ENCODE assay signal across 7 mouse cellular contexts in genomic region chrX:103025495-103025894, GRCm38 (mm10).
DNase-seq lines count a peak whose midpoint lies in the region; ATAC-seq and TF ChIP-seq lines count a peak whose summit lies in the region.
"Not testable (repeated sequence)": the region's sequence is repeated elsewhere in the genome, so short reads cannot be mapped to it uniquely, and the experiment has no call there.

No protein-coding gene starts in this region.

- DNase-seq in cerebellum, adult 2 months: peak; percentile 11 to 21
- peak; percentile 1 for DNase-seq in embryonic facial prominence, embryonic 11.5 days (ENCODE audit: low spot score)
- DNase-seq in heart, embryonic 10.5 days (ENCODE audit: low spot score): peak; percentile 67
- not testable (repeated sequence) for DNase-seq in layer of hippocampus, adult 2 months (ENCODE audit: low spot score in 2 of 2)
- peak; percentile 11 for DNase-seq in neural tube, embryonic 11.5 days (ENCODE audit: low spot score)

- not testable (repeated sequence) for H3K4me3 ChIP-seq in cerebellum, adult 2 months (replicated peaks; ENCODE audit: insufficient read depth, low read depth, low read length); embryonic facial prominence, embryonic 11.5 days (ENCODE audit: low read depth, low read length); hindbrain, embryonic 16.5 days (ENCODE audit: low read length); layer of hippocampus, adult 2 months; lung, embryonic 15.5 days; neural tube, embryonic 11.5 days (ENCODE audit: low read depth, low read length)
- peak overlapping the region; percentile 57; the same call in 1 of the 2 replicates for H3K4me3 ChIP-seq in heart, embryonic 10.5 days

- not testable (repeated sequence) for TF ChIP-seq POLR2A in cerebellum, adult 2 months (IDR thresholded peaks at IDR 0.05; ENCODE audit: borderline replicate concordance, insufficient read depth, low read length)

- not testable (repeated sequence) for H3K4me1 ChIP-seq in cerebellum, adult 2 months (ENCODE audit: control insufficient read depth, insufficient read depth, low read length); embryonic facial prominence, embryonic 11.5 days (ENCODE audit: control insufficient read depth, insufficient read depth, low read length); heart, embryonic 10.5 days; hindbrain, embryonic 16.5 days (ENCODE audit: control insufficient read depth, insufficient read depth, low read depth, low read length); lung, embryonic 15.5 days; neural tube, embryonic 11.5 days (ENCODE audit: control insufficient read depth, insufficient read depth, low read length)

- H3K9ac ChIP-seq in embryonic facial prominence, embryonic 11.5 days (replicated peaks; ENCODE audit: low read length); hindbrain, embryonic 16.5 days (ENCODE audit: low read depth, low read length); lung, embryonic 15.5 days; neural tube, embryonic 11.5 days (ENCODE audit: low read length): not testable (repeated sequence)

- H3K27ac ChIP-seq in cerebellum, adult 2 months (ENCODE audit: insufficient read depth, low read length); embryonic facial prominence, embryonic 11.5 days (replicated peaks; ENCODE audit: low read depth, low read length); heart, embryonic 10.5 days; hindbrain, embryonic 16.5 days (ENCODE audit: low read depth, low read length); layer of hippocampus, adult 2 months; lung, embryonic 15.5 days; neural tube, embryonic 11.5 days (ENCODE audit: low read depth, low read length): not testable (repeated sequence)

- ATAC-seq in embryonic facial prominence, embryonic 11.5 days (replicated peaks; ENCODE audit: insufficient number of reproducible peaks, low FRiP score, low TSS enrichment, low read depth); hindbrain, embryonic 16.5 days; lung, embryonic 15.5 days (ENCODE audit: borderline replicate concordance, extremely low read depth, low FRiP score, low TSS enrichment); neural tube, embryonic 11.5 days (ENCODE audit: insufficient read depth, low FRiP score, low TSS enrichment): not testable (repeated sequence)

- H3K9me3 ChIP-seq in embryonic facial prominence, embryonic 11.5 days (replicated peaks; ENCODE audit: control insufficient read depth, low read length); heart, embryonic 10.5 days; hindbrain, embryonic 16.5 days (ENCODE audit: control insufficient read depth, low read length); lung, embryonic 15.5 days; neural tube, embryonic 11.5 days (ENCODE audit: control insufficient read depth, low read length): not testable (repeated sequence)

- not testable (repeated sequence) for H3K4me2 ChIP-seq in embryonic facial prominence, embryonic 11.5 days (ENCODE audit: low read depth, low read length); neural tube, embryonic 11.5 days (ENCODE audit: low read depth)
- H3K4me2 ChIP-seq in hindbrain, embryonic 16.5 days (ENCODE audit: low read length): peak overlapping the region; percentile 55
- H3K4me2 ChIP-seq in lung, embryonic 15.5 days: peak overlapping the region; percentile 51

- WGBS in cerebellum, adult 2 months: 9% methylated on average over 3 of the region's 3 CpGs
- 20% methylated on average over 3 of the region's 3 CpGs for WGBS in embryonic facial prominence, embryonic 11.5 days
- 35% methylated on average over 3 of the region's 3 CpGs for WGBS in heart, embryonic 10.5 days
- WGBS in hindbrain, embryonic 16.5 days: 29% methylated on average over 3 of the region's 3 CpGs
- WGBS in lung, embryonic 15.5 days: 18% methylated on average over 3 of the region's 3 CpGs
- WGBS in neural tube, embryonic 11.5 days: 33% methylated on average over 3 of the region's 3 CpGs

- TF ChIP-seq CTCF in cerebellum, adult 2 months (IDR thresholded peaks at IDR 0.05; ENCODE audit: borderline replicate concordance, insufficient read depth, low read depth, low read length): peak; percentile 25; the same call in 1 of the 2 replicates
- TF ChIP-seq CTCF in layer of hippocampus, adult 2 months (conservative IDR thresholded peaks at IDR 0.05): peak; percentile 69

- not testable (repeated sequence) for H3K27me3 ChIP-seq in cerebellum, adult 2 months (ENCODE audit: control insufficient read depth, insufficient read depth, low read length); embryonic facial prominence, embryonic 11.5 days (ENCODE audit: control insufficient read depth, insufficient read depth, low read length); heart, embryonic 10.5 days (ENCODE audit: insufficient read depth, poor library complexity, severe bottlenecking); hindbrain, embryonic 16.5 days (replicated peaks; ENCODE audit: control insufficient read depth, insufficient read depth, low read length); lung, embryonic 15.5 days; neural tube, embryonic 11.5 days (ENCODE audit: control insufficient read depth, insufficient read depth, low read length)

- H3K36me3 ChIP-seq in embryonic facial prominence, embryonic 11.5 days (replicated peaks; ENCODE audit: control insufficient read depth, insufficient read depth, low read depth, low read length); heart, embryonic 10.5 days; hindbrain, embryonic 16.5 days (ENCODE audit: control insufficient read depth, insufficient read depth, low read length); lung, embryonic 15.5 days; neural tube, embryonic 11.5 days (ENCODE audit: control insufficient read depth, insufficient read depth, low read length): not testable (repeated sequence)
